Mouse (Mus musculus) testis, postnatal 14 days (tissue): ENCODE measurements around the gene Tnni2.

ENCODE experiments used
- DNase-seq: peaks from one replicate; pipeline ENCODE4 v3.0.0; 2021; ENCODE audit warnings: low spot score

Gene Tnni2

DNA sequence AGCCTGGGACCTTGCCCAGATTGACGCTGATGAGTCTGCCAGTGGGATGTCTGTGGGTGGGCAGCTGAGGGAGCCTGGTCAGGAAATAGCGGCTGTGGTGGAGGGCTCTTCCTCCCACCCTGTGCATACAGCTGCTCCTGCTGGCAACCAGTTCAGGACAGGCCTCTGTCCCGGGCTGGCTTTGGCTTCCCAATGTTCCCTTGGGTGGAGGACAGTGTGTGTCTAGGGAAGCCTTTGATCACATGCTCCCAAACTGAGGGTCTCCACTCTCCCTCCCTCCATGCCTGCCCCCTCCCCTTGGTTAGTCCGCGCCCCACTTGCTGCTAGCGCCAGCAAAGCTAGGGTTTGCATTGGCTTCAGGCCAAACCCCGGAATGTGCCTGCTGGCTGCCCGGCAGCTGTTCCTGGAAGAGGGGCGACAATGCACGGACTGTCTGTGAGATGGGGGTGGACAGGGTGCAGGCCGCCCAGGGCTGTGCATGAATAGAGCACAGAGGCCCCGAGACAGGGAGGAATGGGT lies 11.4 kb upstream of the Tnni2 start:
- DNase-seq = no peak

DNA sequence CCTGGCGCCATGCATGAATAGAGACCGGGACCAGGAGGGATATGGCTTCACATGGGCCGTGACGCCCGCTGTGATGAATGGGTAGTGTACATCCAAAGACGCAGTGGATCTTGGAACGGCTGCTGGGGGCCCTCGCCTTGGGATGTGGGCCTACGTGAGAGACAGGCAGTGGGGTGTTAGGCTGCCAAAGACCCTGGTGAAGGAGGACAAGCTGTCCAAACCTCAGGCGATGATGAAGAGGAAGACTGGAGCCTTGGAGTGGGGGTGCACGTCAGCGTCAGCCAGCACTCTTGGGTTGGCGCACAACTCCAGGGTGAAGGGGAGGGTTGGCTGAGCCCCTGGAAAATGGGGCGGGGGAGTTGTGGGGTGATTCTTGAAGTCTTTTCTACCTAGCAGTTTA lies 10.5 kb upstream of the Tnni2 start:
- no peak for DNase-seq

DNA sequence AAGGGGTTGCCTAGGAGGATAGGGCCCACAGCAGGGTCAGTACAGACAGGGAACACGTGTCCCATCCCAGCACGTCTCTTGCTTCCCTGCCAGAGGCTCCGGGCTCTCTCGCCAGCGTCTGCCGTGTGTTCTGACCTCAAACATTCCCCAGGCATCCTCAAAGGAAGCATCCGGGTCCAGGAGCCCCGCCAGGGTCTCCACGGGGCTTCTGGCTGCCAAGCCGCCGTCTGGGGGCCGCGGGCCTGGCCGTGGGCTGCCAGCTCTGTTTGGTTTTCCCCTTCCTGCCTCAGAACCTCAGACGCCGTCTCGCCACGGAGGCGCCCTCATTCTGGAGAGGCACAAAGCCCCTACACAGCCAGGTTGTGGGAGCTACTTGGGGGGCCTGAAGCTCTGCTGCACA lies 8.0 kb upstream of the Tnni2 start:
- no peak for DNase-seq

DNA sequence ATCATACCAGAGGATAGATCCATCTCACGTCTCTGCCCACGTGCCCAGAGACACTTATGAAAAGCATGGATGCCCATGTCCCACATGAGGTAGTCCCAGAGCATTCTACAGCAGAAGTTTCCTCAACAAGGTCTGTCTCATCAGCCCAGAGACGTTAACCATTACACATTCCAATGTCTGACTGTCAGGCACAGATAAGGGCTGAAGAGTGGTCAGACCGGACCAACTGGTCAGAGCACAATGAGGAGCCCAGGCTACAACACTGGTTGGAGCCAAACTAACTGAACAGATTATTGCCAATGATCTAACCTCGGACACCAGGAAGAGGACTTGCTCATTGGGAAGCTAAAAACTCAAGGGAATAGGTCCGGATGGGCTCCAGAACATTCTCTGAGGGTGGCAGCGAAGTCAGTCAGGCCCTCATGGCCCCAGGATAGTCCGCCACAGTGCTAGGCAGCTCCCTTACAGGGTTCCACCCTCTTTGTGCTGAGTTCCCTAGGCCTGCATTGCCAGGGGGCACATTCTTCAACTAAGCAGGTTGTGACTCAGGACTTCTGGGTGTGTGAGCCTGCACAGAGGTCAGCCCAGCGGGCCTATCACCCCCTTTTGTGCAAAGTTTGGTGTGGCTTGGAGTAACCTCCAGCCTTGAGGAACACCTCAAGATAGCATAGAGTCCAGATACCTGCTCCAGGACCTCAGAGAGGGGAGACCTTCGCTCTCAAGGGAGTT lies 7.3 kb upstream of the Tnni2 start, which contains the start of gene Syt8:
Gene Syt8 (plus strand): TSS at position 714 of the 729 bp plus-strand sequence.
- no peak for DNase-seq

DNA sequence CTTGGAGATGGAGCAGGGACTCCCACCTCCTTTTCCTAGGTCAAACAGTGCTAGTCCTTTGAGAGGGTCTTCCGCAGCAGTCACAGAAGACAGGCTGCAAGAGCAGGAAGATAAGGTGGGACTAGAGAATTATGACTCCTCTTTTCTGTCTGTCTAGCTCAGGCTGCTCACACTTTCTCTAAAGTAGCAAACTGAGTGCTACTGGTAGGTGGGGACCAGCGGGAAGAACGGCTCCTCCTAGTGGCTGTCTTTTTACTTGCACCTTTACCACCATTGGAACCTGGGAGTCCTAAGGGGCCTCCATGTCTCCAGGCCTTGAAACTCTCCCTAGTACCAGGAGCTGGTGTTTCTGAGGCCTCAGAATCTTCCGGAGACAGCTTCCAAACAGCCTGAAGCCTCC lies 6.1 kb upstream of the Tnni2 start:
- DNase-seq = peak; percentile 59

DNA sequence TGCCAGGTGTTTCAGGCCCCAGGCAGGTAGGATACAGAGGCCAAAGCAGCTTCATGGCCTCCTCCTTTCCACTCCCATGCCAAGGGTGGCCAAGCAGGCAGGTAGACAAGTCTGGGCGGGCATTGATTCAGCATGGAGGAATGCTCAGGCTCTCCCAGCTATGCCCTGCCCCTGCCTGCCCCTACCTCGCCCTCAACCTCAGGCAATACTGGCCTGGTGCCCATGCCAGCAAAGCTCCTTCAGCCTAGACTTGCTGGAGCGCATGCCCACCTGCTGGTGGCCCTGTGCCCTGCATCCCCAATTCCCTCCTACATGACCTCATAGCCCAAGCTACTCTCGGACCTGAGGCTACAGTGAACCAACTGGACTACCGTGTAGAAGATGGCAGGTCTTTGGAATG lies 4.3 kb upstream of the Tnni2 start:
- DNase-seq = peak; percentile 39

DNA sequence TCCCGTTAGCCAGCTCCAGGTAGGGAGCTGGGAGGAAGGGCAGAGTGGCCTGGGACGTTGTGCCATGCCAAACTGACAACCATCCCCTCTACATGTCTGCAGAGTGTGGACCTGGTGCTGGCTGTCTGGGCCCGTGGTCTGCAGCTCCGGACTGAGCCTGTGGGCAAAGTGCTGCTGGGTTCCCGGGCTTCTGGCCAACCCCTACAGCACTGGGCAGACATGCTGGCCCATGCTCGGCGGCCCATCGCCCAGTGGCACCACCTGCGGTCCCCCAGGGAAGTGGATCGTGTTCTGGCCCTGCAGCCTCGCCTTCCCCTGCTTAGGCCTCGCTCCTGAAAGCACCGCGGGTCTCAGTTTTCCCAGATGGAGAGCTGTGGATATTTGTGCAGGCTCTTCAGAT lies 1.6 kb upstream of the Tnni2 start:
- no peak for DNase-seq

DNA sequence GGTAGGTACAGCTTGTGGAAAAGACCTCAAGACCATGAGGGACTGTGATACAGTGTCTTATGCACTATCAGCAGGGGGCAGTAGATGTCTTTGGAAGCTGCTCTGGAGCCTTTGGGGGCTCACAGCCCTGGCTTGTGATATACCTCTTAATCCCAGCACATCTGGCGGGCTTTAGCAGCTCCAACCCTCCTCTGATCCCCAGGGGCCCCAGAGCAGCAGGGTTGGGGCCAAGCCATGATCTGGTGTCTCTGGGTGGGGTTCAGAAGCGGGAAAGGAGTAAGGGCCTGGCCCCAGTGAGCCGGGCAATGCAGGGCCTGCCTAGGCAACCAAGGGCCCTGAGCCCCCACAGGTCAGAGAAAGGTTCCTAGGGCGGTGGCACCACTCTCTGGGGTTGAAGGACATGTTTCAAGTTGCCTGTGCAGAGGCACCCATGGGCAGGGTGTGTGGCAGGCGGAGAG lies 922 bp upstream of the Tnni2 start:
- DNase-seq = peak; percentile 31

DNA sequence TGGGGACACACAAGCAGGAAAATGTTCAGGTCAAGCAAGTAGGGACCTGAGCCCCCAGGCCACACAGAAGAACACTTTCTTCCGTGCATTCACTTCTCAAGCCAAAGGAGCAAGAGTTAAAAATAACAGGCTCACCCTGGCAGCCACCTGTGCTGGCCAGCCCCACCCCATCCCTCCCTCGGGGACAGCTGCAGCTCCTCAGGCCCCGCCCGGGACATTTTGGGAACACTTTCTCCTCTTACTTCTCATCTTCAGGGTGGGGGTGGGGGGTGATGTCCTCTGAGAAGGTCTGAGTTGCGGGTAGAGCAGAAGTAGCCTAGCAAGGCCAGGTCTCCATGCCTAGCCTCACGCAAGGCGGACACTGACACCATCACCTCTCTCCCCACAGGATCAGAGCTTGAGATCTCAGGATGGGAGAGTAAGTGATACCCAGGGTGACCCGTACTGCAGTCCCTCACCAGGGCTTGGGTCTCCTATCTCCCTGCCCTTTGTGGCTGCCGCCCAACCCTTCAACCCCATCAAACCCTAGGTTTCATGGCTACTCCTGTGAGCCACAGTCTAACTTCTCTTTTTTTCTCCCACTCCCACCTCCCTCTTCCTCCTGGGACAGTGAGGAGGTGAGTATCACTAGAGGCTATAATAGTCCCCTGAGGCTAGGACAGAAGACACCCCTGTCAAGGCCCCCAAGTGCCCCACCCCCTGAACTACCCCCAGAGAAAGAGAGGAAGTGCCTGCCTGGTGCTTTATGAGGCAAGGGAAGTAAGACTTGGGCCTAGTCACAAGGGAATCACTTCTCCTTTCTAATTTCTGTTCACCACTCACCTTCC lies 686 bp downstream of the Tnni2 start:
- DNase-seq = no peak

DNA sequence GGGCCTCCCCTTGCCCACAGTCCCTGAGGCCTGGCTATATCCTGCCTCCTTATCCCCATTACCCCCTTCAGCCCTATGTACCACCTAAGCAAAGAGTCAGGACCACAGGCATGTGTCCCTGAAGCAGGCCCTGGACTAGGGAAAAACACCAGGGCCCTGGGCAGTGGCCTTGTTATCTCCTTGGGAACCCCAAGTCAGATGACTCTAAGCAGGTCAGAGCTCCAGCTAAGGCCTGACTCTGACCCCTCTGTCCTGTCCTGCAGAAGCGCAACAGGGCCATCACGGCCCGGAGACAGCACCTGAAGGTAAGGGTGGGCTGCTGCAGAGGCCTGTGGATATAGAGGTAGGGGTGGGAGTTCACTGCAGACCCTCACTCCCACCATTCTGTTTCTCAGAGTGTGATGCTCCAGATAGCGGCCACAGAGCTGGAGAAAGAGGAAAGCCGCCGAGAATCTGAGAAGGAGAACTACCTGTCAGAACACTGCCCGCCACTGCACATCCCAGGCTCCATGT lies 1.4 kb downstream of the Tnni2 start:
- no peak for DNase-seq

DNA sequence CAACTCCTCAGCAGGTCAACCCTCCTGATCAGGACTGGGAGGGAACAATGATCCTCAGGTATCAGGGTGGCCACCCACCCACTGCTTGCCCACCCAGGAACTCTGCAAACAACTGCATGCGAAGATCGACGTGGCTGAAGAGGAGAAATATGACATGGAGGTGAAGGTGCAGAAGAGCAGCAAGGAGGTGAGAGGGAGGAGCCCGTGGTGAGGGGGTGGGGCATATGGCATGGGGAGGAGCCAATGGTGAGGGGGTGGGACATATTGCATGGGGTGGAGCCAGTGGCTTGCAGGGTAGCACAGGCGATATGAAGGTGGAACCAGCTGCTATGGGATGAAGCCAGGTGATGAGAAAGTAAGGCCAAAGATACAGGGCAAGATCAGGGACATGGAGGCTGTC lies 1.9 kb downstream of the Tnni2 start:
- DNase-seq = no peak

DNA sequence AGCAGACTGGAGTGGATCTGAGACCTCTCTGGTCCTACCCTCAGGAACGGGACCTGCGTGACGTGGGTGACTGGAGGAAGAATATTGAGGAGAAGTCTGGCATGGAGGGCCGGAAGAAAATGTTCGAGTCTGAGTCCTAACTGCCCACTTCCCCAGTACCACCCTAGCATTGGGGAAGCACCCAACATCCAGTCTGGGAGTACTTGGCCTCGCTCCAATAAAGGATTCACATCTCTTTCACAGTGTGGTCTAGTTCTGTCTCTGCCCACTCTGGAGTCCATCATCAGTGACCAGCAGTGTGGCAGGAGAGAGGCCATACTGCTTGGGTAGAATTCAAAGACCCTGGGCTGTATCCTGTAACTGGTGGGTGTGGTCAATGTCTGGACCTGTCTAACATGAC lies 2.6 kb downstream of the Tnni2 start:
- no peak for DNase-seq

DNA sequence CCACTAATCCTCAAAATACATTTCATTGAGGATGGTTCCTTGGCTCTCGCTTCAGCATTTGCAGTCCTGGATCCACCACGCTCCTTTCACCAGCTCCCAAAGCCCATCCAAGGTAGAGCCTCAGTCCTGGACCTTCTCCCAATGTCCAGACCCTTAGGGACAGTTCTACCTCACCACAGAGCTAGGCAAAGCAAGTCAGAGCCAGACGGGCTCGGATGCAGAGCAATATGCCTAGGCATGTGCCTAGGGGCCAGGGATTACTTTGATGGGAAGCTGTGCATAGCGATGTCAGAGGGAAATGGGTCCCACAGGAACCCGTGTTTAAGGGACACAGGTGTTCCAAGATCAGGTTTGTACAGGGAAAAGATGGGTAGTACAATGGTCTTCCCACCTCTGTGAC lies 3.7 kb downstream of the Tnni2 start:
- DNase-seq = no peak

DNA sequence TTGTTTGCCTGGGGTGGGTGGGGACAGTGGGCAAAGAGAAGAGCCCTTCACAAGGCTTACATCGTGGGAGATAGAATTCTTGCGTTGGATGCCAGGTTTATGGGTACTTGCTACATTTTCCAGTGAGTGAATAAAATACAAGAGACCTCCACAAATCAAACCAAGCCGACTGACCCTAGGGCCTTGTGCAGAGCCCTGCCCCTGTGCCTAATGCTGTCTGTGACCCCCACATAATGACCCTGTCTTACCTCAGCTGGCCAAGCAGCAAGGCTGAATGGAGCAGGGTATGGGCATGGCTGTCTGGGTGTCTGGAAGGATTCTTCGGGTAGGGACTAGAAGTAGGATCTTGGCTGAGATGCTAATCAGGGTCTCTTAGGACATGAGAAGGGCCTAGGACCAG lies 4.7 kb downstream of the Tnni2 start:
- no peak for DNase-seq

DNA sequence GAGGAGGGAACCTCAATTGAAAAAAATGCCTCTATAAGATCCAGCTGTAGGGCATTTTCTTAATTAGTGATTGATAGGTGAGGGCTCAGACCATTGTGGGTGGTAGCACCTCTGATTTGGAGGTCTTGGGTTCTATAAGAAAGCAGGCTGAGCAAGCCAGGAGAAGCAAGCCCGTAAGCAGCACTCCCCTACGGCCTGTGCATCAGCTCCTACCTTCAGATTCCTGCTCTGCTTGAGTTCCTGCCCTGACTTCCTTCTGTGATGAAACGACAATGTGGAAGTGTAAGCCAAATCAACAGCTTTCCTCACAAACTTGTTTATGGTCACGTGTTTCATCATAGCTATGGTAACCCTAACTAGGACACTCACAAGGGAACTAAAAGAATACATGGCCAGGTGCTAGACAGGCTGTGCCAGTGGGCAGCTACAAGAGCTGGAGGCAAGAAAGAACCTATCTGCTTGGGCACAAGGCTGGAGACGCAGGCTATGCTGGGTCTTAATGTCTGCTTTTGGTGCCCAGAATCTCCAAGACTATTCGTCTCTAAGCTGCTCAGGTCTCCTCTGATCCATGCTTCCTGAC lies 7.5 kb downstream of the Tnni2 start:
- DNase-seq = no peak

DNA sequence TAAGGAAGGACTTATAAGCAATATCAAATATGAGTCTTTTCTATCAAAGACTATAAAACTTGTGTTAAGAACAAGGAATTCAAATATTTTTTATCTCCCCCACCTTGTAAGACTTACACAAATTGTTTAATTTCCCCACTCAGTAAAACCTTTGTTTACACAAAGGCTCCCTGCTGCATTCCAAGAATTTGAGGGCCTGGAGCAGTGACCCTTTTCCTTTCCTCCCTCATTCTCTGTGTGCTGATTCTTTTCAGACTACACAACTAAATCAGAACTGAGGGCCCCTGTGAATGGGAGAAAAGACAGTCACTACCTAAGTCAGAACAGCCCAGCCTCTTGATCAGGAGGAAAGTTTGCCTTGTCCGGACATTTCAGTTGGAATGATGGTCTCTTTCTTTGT lies 13.1 kb downstream of the Tnni2 start:
- DNase-seq = no peak

DNA sequence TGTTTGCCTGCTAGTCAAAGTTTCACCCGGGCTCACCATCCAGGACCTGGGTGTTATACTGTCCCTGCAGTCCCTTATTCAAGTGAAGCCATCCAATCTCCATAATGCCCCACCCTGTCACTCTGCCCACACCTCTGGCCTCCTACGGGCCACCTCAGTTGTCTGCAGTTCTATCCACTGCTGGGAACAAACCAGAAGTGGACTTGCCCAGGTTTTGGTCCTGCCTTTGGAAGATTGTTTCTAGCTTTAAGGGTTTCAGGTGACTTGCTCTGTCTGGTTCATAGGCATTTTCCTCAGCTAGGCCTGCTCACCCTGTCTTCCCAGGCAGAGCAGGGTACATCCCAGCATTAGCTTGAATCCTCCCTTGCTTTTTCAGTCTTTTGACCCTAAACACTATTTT lies 13.6 kb downstream of the Tnni2 start:
- no peak for DNase-seq

DNA sequence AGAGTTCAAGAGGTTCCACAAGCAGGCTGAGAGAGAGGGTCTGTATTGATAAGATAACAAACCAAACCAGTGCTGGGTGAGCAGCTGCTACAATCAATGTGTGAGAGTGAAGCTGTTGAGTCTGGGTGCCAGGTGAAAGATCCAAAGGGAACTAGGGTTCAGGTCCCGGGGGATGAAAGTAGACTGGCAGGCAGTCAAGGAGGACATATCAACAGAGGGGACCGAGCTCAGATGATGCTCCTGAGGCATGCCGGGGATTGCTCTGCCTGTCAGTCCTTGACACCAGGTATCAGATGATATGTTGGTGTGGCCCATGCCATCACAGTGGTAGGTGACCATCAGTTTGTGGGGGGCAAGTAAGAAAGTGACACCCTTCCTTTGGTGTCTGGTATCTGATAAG lies 15.2 kb downstream of the Tnni2 start:
- no peak for DNase-seq

DNA sequence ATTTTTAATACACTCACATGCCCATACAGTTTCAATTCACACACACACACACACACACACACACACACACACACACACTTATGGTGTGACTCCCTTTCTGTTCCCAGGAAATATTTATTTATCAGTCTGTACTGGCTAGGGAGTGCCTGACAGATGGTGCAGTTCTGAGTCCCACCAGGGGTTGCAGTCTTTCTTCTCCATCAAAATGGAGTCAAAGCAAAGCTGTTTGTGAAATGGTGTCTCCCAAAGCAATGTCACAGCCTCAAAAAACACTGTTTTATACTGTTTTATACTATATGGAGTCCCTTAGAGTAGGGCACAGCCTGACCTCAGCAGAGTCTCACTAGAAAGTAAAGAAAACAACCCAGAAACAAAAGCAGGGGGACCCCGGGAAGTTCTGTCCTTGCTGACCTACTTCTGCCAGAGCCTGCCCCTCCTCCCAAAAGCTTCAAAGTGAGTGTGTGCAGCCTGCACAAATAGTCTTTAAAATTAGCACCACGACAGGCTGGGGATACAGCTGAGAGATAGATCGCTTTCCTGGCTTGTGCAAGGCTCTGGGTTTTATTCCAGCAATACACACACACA lies 15.7 kb downstream of the Tnni2 start:
- DNase-seq = no peak

DNA sequence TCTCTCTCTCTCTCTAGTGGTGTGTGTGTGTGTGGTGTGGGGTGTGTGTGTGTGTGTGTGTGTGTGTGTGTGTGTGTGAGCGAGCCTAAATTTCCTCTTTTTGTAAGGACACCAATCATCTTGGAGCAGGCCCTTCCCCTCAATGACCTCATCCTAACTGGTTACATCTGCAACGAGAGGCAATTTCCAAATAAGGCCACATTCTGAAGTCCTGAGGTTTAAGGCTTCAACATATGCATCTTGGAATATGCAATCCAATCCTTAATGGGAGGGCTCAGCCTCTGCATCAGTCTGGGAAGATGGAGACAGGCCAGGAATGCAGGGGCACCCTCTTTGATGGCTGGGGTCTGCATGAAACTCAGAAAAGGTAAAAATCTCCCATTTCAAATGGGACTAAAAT lies 16.4 kb downstream of the Tnni2 start:
- DNase-seq = no peak

DNA sequence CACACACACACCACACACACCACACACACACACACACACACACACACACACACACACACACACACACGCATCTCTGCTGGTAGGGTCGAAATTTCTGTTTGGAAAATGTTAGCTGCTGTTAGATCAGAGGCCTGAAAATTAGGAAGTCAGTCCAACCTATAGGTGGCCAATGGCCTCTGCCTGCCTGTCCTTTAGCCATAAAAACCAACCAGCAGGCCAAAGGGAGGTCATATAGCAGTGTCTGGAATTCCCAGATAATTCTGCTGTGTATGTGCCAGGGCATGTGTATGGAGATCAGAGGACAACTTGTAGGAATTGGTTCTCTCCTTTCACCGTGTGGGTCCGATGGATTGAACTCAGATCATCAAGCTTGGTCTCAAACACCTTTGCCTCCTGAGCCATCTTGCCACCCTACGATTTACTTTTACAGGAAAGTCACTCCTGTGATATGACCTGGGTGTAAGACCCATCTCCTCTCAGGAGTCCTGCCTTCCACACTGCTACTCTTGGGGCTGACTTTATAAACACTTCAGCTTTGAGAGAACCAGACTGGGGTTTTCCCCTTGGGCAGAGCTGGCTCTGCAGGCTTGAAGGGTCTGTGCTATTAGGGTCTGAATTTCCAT lies 17.2 kb downstream of the Tnni2 start:
- no peak for DNase-seq

DNA sequence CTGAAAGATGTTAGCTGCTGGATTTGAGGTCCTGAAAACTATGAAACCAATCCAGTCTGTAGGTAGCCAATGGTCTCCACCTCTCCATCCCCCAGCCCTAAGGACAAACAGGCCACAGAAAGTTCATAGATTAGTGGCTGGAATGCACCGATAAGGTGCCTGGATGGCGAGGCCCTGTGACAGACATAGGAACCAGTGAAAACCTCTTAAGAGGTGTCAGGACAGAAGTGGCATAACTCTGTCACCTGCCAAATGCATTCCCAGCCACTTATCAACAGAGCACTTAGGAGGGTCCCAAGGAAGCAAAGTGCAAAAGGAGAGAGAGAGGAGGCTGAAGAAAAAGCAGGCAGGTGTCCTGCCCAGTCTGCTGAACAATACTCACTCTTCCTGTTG lies 17.7 kb downstream of the Tnni2 start:
- no peak for DNase-seq
